Mouse (Mus musculus): ENCODE data around the gene Mcfd2.

Mcfd2 gene

DNA sequence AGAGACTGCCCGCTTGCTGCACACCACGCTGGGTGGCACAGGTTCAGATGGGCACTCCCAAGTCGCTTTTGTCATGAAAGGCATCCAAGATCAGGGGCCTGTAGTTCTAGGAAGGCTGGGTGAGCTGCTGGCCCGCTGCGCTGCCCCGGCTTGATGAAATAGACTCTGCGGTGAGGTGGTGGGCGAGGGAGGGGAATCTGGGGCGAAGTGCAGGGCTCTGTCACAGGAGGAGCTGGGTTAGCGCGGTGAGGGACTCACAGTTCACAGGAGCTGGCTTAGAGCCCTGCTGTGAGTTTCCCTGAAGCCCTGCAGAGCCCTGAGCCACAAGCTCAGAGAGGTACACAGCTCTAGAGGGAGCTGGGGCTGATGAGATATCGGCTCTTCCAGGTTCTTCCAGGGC is 22.4 kb upstream of the Mcfd2 start:
- DNase-seq (ENCODE audit: low spot score in 2 of 2) = no peak

- DNase-seq (ENCODE audit: low spot score in 2 of 2) = no peak
Observed at GRCm38 (mm10) chr17:87287197-87287777, 21.6 kb upstream of the Mcfd2 start.

DNA sequence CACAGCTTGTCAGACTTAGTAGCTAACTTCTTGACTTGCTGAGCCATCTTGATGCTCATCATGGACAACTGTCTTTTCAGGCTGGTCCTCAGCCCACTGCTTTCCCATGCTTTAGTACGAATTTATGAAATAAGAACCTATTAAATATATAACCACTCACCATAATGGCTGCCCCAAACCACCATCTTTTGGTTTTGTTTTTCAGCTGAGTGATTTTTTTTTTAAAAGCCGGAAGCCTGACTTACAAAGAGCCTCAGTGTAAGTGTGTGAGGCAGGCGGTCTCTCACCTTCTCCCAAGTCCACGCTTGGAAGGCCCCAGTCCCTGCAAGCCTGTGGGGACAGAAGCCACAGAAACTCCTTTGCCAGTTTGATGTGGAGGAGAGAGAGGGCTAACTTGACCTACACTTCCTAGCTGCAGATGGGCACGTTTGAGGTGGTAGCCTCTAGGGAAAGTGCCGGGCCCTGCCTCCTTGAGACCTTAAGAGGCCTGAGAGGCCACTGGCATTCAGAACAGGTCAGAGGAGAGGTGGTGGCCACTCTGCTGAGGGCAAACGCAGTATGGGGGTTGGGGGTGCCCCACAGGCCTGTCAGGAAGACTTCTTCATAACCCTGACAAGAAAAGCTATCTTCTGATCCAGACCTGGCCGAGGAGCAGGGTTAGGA is 20.9 kb upstream of the Mcfd2 start:
- DNase-seq (ENCODE audit: low spot score in 2 of 2) = no peak

- peak in 1 of 2 experiments; percentile 22 for DNase-seq (ENCODE audit: low spot score in 2 of 2)
Observed at GRCm38 (mm10) chr17:87285731-87286465, 20.2 kb upstream of the Mcfd2 start.

DNA sequence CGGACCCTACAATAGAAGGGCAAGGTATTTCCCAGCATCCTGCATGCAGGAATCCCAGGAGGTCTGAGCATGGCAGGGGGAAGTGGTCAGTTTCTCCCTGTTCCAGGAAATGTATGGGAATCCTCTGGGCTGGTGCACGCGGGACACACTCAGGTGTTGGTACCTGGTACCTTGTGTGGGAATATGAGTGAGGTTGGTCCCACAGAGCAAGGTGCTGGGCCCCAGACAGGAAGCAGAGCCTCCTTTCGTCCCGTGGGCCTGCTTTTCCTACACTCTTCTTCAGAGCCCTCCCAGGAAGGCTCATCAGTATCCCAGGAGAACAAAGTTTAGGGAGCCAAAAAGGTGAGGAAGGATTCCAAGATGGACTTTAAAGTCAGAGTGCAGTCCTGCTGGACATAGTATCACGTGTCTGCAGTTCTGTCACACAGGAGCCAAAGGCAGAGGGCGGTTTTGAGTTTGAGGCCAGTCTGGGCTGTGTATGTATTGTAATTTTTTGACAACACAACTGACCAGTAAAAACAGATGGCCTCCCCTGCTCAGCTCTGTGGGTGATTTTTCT is 18.8 kb upstream of the Mcfd2 start:
- DNase-seq (ENCODE audit: low spot score in 2 of 2) = no peak

DNA sequence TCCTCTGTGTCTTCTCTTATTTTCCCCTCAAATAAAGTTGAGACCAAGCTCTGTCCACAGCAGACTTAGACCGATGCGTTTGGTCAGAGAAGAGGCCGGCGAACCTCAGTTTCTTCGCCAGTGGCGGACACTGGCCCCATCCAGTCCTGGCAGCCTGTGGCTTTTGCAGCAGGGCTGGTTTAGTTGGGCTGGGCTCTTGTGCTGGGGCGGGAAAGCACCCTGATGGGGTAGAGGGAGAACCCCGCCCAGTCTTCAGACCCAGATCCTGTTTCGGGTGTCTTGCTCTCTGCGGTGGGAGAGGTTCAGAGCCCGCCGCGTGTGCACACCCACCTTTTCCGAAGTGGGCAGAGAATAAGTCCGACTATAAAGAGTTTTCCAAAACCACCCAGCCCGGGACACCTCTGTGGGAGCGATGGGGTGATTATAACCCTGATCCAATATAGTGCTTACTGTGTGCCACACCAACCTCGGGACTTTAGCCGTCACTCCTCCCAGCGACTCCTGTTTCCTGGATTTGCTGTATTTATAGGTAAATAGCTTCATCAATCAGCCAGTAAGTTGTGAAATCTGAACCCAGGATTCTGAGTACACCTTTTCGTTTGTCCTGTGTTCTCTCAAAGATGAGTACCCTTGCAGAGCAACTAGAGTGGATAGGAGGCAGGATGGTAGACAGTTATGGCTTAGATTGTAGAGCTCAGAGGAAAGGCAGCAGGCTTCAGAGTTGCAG is 18.2 kb upstream of the Mcfd2 start:
- DNase-seq (ENCODE audit: low spot score in 2 of 2) = peak; percentile 86 to 88

- peak in 1 of 2 experiments; percentile 65 for DNase-seq (ENCODE audit: low spot score in 2 of 2)
Observed at GRCm38 (mm10) chr17:87283055-87283754, 17.5 kb upstream of the Mcfd2 start.

GRCm38 (mm10) chr17:87282706-87283053 is 16.9 kb upstream of the Mcfd2 start, which contains the start of gene Ttc7:
TSS of gene Ttc7 (plus strand) at chr17:87282886.
- peak; percentile 98 to 99 for DNase-seq (ENCODE audit: low spot score in 2 of 2)

DNA sequence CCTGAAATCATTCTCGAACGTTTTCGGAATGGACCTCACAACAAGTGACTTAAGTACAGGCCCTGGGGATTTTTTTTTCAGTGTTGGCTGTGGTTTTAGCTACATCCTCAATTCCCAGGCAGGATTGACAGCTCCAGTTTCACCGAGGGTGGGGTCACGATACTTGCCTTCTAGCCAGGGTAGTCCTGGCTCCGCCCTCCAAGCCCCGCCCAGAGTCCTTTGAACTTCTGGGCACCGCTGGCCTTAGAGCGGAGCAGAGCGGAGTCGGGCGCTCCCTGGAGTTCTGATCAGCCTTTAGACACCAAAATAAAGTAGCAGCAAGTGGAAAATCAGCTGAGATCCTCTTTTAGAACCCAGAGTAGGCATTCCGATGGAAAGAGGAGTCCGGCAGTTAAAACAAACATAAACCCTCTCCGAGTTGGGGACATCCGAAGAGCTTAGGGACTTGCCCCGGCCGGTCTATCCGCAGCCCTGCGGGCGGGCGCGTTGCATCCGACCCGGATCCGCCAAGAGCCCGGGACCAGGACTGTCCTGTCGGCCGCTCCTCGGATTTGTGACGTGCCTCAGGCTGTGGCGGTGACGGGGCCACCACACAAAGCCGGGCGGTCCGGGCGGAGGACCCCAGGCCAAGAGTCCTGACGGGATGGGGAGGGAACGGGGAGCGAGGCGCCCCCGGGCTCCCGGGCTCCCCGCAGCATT is 16.4 kb upstream of the Mcfd2 start:
- peak; percentile 92 to 95 for DNase-seq (ENCODE audit: low spot score in 2 of 2)

DNA sequence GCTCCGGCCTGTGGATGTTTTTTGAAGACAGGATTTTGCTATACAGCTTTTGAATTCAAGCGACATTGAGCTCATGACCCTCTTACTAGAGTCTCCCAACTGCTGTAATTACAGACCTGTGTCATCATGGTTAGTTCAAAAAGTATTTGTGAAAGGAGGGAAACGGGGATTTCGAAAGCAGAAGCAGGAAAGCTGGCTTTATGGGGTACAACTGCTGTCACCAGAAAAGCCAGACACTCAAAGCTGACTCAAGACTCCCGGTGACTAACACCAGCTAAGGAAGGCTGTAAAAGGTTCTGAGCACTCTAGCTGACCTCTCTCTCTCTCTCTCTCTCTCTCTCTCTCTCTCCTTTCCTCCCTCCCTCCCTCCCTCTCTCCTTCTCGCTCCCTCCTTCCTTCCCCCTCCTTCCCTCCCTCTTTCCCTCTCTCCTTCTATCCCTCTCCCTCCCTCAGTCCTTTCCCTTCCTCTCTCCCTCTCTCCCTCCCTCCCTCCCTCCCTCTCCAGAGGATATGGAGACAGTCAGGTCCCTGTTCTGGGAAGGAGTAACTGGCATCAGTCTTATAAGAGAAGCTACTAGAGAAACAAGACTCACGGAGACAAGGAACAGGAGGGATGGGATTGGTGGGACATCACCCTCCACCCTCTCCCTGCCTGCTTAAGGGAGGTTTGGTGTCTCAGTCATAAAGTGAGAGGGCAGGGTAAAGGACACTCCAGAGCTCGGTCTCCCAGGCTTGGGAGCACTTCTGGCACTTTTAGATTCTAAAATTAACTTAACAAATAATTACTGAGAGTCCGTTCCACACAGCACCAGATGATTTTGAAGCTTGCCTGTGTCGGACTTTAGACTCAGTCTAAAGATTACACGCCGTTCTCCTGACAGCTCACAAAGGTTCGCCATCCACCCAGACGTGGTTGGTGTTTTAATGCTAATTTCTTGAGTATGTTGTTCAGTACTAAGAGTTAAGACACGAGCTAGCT is 9.9 kb upstream of the Mcfd2 start:
- no peak for DNase-seq (ENCODE audit: low spot score in 2 of 2)

DNA sequence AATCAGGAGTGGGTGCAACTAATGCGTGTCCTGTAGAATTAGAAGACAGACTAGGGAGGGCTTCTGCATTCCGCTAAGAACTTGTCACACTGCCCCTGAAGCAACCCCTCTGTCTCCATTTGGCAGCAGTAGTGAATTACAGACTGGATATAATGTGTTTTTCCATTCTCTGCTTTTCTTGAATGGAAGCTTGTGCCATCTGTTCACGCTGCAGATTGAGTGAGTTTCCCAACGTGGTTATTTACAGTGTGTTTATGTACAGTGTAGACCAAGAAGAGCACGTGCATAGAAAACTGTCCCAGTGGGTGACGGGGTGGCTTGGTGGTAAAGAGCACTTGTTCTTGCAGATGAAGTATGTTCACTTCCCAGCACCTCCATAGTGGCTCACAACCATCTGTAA is 3.7 kb upstream of the Mcfd2 start:
- no peak for DNase-seq (ENCODE audit: low spot score in 2 of 2)

- DNase-seq (ENCODE audit: low spot score in 2 of 2) = no peak
Observed at GRCm38 (mm10) chr17:87264927-87265791, 576 bp downstream of the Mcfd2 start.

GRCm38 (mm10) chr17:87264054-87264830 is 1.5 kb downstream of the Mcfd2 start:
- no peak for DNase-seq (ENCODE audit: low spot score in 2 of 2)

GRCm38 (mm10) chr17:87263401-87263800 is 2.3 kb downstream of the Mcfd2 start:
- no peak for DNase-seq (ENCODE audit: low spot score in 2 of 2)

- peak in 1 of 2 experiments; percentile 18 for DNase-seq (ENCODE audit: low spot score in 2 of 2)
Observed at GRCm38 (mm10) chr17:87255672-87256071, 10.1 kb downstream of the Mcfd2 start.

DNA sequence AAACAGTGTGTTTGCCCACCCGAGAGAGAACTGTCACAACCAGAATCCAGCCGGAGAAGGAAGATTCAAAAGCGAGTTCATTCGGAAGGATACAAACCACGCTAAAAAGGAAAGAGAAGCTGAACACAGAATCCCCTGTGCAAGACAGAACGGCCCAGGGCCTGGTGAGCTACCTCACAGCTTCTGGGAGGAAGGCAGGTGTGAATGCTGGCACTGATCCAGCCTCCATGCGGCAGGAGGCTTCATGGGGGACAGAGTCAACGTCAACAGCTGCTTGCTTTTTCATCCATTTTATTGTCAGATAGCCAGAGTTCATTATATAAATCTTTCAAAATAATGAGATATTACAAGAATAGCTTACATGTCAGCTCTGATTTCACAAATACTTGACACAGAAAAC is 11.4 kb downstream of the Mcfd2 start:
- no peak for DNase-seq (ENCODE audit: low spot score in 2 of 2)

- no peak for DNase-seq (ENCODE audit: low spot score in 2 of 2)
Observed at GRCm38 (mm10) chr17:87246103-87246502, 19.6 kb downstream of the Mcfd2 start.

DNA sequence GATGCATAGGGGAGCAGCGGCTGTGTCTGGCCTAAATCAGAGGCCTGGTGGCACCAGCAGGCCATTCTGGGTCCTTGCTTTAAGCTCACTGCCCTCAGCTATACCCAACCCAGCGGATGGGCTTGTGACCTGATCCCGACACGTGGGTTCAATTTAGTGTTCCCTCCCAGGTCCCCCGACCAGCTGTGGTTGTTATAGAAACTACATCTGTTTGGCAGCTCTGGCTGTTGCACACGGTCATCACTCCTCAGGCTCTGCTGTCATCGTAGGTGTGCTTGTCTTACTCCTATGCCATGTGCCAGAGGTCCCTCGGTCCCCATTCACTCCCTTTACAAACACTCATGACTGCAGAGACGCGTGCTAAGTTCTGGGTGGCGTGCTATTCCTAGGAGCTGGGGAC is 27.9 kb downstream of the Mcfd2 start:
- DNase-seq (ENCODE audit: low spot score in 2 of 2) = no peak

All from spleen, postnatal 36 days (tissue).